7 mouse cellular contexts compared by ENCODE assay signal in the genomic region with DNA sequence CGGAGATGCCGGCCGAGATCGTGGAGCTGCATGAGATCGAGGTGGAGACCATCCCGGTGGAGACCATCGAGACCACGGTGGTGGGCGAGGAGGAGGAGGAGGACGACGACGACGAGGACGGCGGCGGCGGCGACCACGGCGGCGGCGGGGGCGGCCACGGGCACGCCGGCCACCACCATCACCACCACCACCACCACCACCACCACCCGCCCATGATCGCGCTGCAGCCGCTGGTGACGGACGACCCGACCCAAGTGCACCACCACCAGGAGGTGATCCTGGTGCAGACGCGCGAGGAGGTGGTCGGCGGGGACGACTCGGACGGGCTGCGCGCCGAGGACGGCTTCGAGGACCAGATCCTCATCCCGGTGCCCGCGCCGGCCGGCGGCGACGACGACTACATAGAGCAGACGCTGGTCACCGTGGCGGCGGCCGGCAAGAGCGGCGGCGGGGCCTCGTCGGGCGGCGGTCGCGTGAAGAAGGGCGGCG. TPM values are rescaled to one million over a fixed set of nuclear protein-coding genes. Genes with fewer than 3 reads are reported as not detected.
DNase-seq lines count a peak whose midpoint lies in the region; ATAC-seq and TF ChIP-seq lines count a peak whose summit lies in the region.

No protein-coding gene starts in this region.

- WGBS in bone marrow, adult 2 months: under 1% methylated on average over 67 of the region's 71 CpGs
- WGBS in forebrain, postnatal 0 days: 3% methylated on average over 69 of the region's 71 CpGs
- WGBS in intestine, embryonic 14.5 days: under 1% methylated on average over 51 of the region's 71 CpGs
- 3% methylated on average over 49 of the region's 71 CpGs for WGBS in limb, embryonic 14.5 days
- WGBS in neural tube, embryonic 11.5 days: under 1% methylated on average over 62 of the region's 71 CpGs

- peak overlapping the region; percentile 45 for H3K4me2 ChIP-seq in forebrain, postnatal 0 days (ENCODE audit: low read depth)
- H3K4me2 ChIP-seq in intestine, embryonic 14.5 days (ENCODE audit: low read length): peak overlapping the region; percentile 31
- peak overlapping the region; percentile 38 for H3K4me2 ChIP-seq in limb, embryonic 14.5 days (replicated peaks; ENCODE audit: low read depth, low read length, severe bottlenecking)
- peak overlapping the region; percentile 53 for H3K4me2 ChIP-seq in neural tube, embryonic 11.5 days (ENCODE audit: low read depth)

- peak overlapping the region; percentile 75 to 95 for H3K4me3 ChIP-seq in MEL (ENCODE audit: control insufficient read depth in 1 of 2, insufficient read depth in 1 of 2, low read depth in 2 of 2, low read length in 2 of 2)
- peak overlapping the region; percentile 99 for H3K4me3 ChIP-seq in bone marrow, adult 2 months (replicated peaks; ENCODE audit: control insufficient read depth, low read depth, low read length)
- peak overlapping the region; percentile 92 for H3K4me3 ChIP-seq in forebrain, postnatal 0 days (ENCODE audit: low read depth, low read length)
- H3K4me3 ChIP-seq in intestine, embryonic 14.5 days (ENCODE audit: low read depth, low read length): peak overlapping the region; percentile 99
- H3K4me3 ChIP-seq in limb, embryonic 14.5 days (replicated peaks; ENCODE audit: low read length): peak overlapping the region; percentile 99
- H3K4me3 ChIP-seq in neural tube, embryonic 11.5 days (ENCODE audit: low read depth, low read length): peak overlapping the region; percentile 91

- DNase-seq in MEL (ENCODE audit: low read depth, low spot score): no peak
- peak; percentile 4 for DNase-seq in forebrain, postnatal 0 days
- DNase-seq in intestine, embryonic 14.5 days (ENCODE audit: low spot score): peak; percentile 65
- no peak for DNase-seq in limb, embryonic 14.5 days (ENCODE audit: low spot score)
- peak; percentile 10 for DNase-seq in neural tube, embryonic 11.5 days (ENCODE audit: low spot score)
- peak; percentile 70 for DNase-seq in testis, postnatal 10 days (ENCODE audit: low spot score)

- no peak for TF ChIP-seq EP300 in MEL (IDR thresholded peaks at IDR 0.05; ENCODE audit: low read depth in 1 of 2, low read length in 2 of 2)

- H3K4me1 ChIP-seq in MEL (ENCODE audit: control insufficient read depth in 1 of 2, insufficient read depth in 2 of 2, low read length in 2 of 2): peaks cover 18 to 21% of the 10 kb centered on the region in 2 experiments
- H3K4me1 ChIP-seq in bone marrow, adult 2 months (ENCODE audit: control insufficient read depth, insufficient read depth, low read length): no peaks in the 10 kb centered on the region; the same call in 1 of the 2 replicates
- H3K4me1 ChIP-seq in forebrain, postnatal 0 days (ENCODE audit: insufficient read depth): peaks cover 12% of the 10 kb centered on the region; the same call in 1 of the 2 replicates
- peaks cover 18% of the 10 kb centered on the region for H3K4me1 ChIP-seq in intestine, embryonic 14.5 days (replicated peaks; ENCODE audit: control insufficient read depth, insufficient read depth, low read length)
- H3K4me1 ChIP-seq in limb, embryonic 14.5 days (ENCODE audit: control insufficient read depth, insufficient read depth, low read length): peaks cover 11% of the 10 kb centered on the region
- H3K4me1 ChIP-seq in neural tube, embryonic 11.5 days (ENCODE audit: control insufficient read depth, insufficient read depth, low read length): peaks cover 6% of the 10 kb centered on the region; the same call in 1 of the 2 replicates

- H3K27ac ChIP-seq in MEL (ENCODE audit: control insufficient read depth, low read depth, low read length): peak overlapping the region; percentile 98
- H3K27ac ChIP-seq in bone marrow, adult 2 months (ENCODE audit: control insufficient read depth, insufficient read depth, low read depth, low read length, poor library complexity): peak overlapping the region; percentile 100
- peak overlapping the region; percentile 98 for H3K27ac ChIP-seq in forebrain, postnatal 0 days (ENCODE audit: low read depth, low read length)
- H3K27ac ChIP-seq in intestine, embryonic 14.5 days (ENCODE audit: low read depth): peak overlapping the region; percentile 98
- peak overlapping the region; percentile 98 for H3K27ac ChIP-seq in limb, embryonic 14.5 days (replicated peaks; ENCODE audit: low read depth, low read length)
- H3K27ac ChIP-seq in neural tube, embryonic 11.5 days (ENCODE audit: low read depth, low read length): peak overlapping the region; percentile 96

- TF ChIP-seq POLR2A in MEL (IDR thresholded peaks at IDR 0.05; ENCODE audit: control insufficient read depth in 1 of 2, insufficient read depth in 1 of 2, low read depth in 1 of 2, low read length in 2 of 2, poor library complexity in 1 of 2): no peak
- TF ChIP-seq POLR2A in bone marrow, adult 2 months (IDR thresholded peaks at IDR 0.05; ENCODE audit: borderline replicate concordance, control insufficient read depth, low read depth, low read length): no peak
- no peak for TF ChIP-seq POLR2A in limb, embryonic 14.5 days (IDR thresholded peaks at IDR 0.05; ENCODE audit: borderline replicate concordance, extremely low read depth, insufficient read depth, insufficient read length)

- ATAC-seq in forebrain, postnatal 0 days: no peak
- ATAC-seq in intestine, embryonic 14.5 days (replicated peaks; ENCODE audit: low FRiP score, low TSS enrichment, low read depth): no peak
- no peak for ATAC-seq in limb, embryonic 14.5 days (ENCODE audit: low FRiP score, low read depth)
- no peak; the same call in 1 of the 2 replicates for ATAC-seq in neural tube, embryonic 11.5 days (ENCODE audit: insufficient read depth, low FRiP score, low TSS enrichment)

- no peak for TF ChIP-seq CTCF in MEL (IDR thresholded peaks at IDR 0.05 in 2 of 3, conservative IDR thresholded peaks at IDR 0.05 in 1 of 3; ENCODE audit: control insufficient read depth in 1 of 3, insufficient read depth in 1 of 3, low read depth in 2 of 3, low read length in 3 of 3, poor library complexity in 1 of 3, severe bottlenecking in 1 of 3)
- no peak for TF ChIP-seq CTCF in bone marrow, adult 2 months (IDR thresholded peaks at IDR 0.05; ENCODE audit: control insufficient read depth, insufficient read depth, low read length)
- peak; percentile 19; the same call in 1 of the 2 replicates for TF ChIP-seq CTCF in forebrain, postnatal 0 days (IDR thresholded peaks at IDR 0.05; ENCODE audit: low read depth)

- peaks cover 2 to 48% of the 10 kb centered on the region in 2 experiments for H3K36me3 ChIP-seq in MEL (ENCODE audit: control insufficient read depth in 1 of 2, insufficient read depth in 2 of 2, low read length in 2 of 2)
- no peaks in the 10 kb centered on the region for H3K36me3 ChIP-seq in forebrain, postnatal 0 days (ENCODE audit: insufficient read depth)
- no peaks in the 10 kb centered on the region for H3K36me3 ChIP-seq in intestine, embryonic 14.5 days (ENCODE audit: control insufficient read depth, insufficient read depth, low read length)
- H3K36me3 ChIP-seq in limb, embryonic 14.5 days (ENCODE audit: control insufficient read depth, insufficient read depth, low read length): no peaks in the 10 kb centered on the region
- H3K36me3 ChIP-seq in neural tube, embryonic 11.5 days (ENCODE audit: control insufficient read depth, insufficient read depth, low read length): no peaks in the 10 kb centered on the region

- no peaks in the 10 kb centered on the region for H3K9me3 ChIP-seq in MEL (replicated peaks; ENCODE audit: insufficient read depth, low read length)
- no peaks in the 10 kb centered on the region for H3K9me3 ChIP-seq in forebrain, postnatal 0 days (ENCODE audit: low read length)
- no peaks in the 10 kb centered on the region for H3K9me3 ChIP-seq in intestine, embryonic 14.5 days (ENCODE audit: control insufficient read depth, low read length)
- H3K9me3 ChIP-seq in limb, embryonic 14.5 days (ENCODE audit: control insufficient read depth, low read length): no peaks in the 10 kb centered on the region
- no peaks in the 10 kb centered on the region for H3K9me3 ChIP-seq in neural tube, embryonic 11.5 days (ENCODE audit: control insufficient read depth, low read length)

- H3K27me3 ChIP-seq in MEL (ENCODE audit: control insufficient read depth in 1 of 2, insufficient read depth in 2 of 2, low read length in 2 of 2): no peaks in the 10 kb centered on the region
- H3K27me3 ChIP-seq in forebrain, postnatal 0 days (ENCODE audit: insufficient read depth, low read length): no peaks in the 10 kb centered on the region
- no peaks in the 10 kb centered on the region for H3K27me3 ChIP-seq in intestine, embryonic 14.5 days (replicated peaks; ENCODE audit: control insufficient read depth, insufficient read depth, low read length)
- H3K27me3 ChIP-seq in limb, embryonic 14.5 days (ENCODE audit: control insufficient read depth, insufficient read depth, low read length): no peaks in the 10 kb centered on the region
- H3K27me3 ChIP-seq in neural tube, embryonic 11.5 days (ENCODE audit: control insufficient read depth, insufficient read depth, low read length): no peaks in the 10 kb centered on the region

- peaks cover 84% of the 10 kb centered on the region for H3K79me2 ChIP-seq in MEL (ENCODE audit: control insufficient read depth, insufficient read depth, low read length, poor library complexity)

- no peak for TF ChIP-seq RAD21 in MEL (IDR thresholded peaks at IDR 0.05; ENCODE audit: low read depth, low read length)

- peak overlapping the region; percentile 96 for H3K9ac ChIP-seq in MEL (ENCODE audit: control insufficient read depth, low read depth, low read length, poor library complexity, severe bottlenecking)
- H3K9ac ChIP-seq in forebrain, postnatal 0 days: peak overlapping the region; percentile 91
- peak overlapping the region; percentile 92 for H3K9ac ChIP-seq in intestine, embryonic 14.5 days (ENCODE audit: low read length)
- H3K9ac ChIP-seq in limb, embryonic 14.5 days (ENCODE audit: low read depth, low read length, severe bottlenecking): peak overlapping the region; percentile 90
- H3K9ac ChIP-seq in neural tube, embryonic 11.5 days (ENCODE audit: low read length): peak overlapping the region; percentile 90

RNA-seq across cellular contexts. Expression of a gene that starts 0.7 kb away (rescaled TPM):
- total RNA-seq in MEL (2012; rRNA removed): 34.9 and 37.1 TPM in 2 replicates
- polyA plus RNA-seq in MEL (2012; ENCODE audit: insufficient read depth in 1 of 2, insufficient read length in 2 of 2, low read depth in 1 of 2, low replicate concordance in 2 of 2, missing spikeins in 1 of 2): 10 to 100 TPM; 52.1 to 62.4 TPM
- 16.3 and 35.4 TPM in 2 replicates for polyA plus RNA-seq in bone marrow, adult 2 months (2011; ENCODE audit: insufficient read depth, insufficient read length, low replicate concordance, missing spikeins)
- 31.9 and 33.8 TPM in 2 replicates for total RNA-seq in forebrain, postnatal 0 days (2014; rRNA removed)
- 7.4 and 8.8 TPM in 2 replicates for polyA plus RNA-seq in forebrain, postnatal 0 days (2015; fragmentation: Nextera tagmentation; extraction: Ambion mirVana)
- polyA plus RNA-seq in intestine, embryonic 14.5 days (2014; fragmentation: Nextera tagmentation; extraction: Ambion mirVana): 18.4 and 20.5 TPM in 2 replicates
- 32.2 and 35.4 TPM in 2 replicates for polyA plus RNA-seq in limb, embryonic 14.5 days (2012; rRNA removed)
- polyA plus RNA-seq in limb, embryonic 14.5 days (2014; fragmentation: Nextera tagmentation; extraction: Ambion mirVana): 22.2 and 24.0 TPM in 2 replicates
- 17.6 and 18.7 TPM in 2 replicates for polyA plus RNA-seq in neural tube, embryonic 11.5 days (2014; fragmentation: Nextera tagmentation; extraction: Ambion mirVana)

RNA-seq across cellular contexts. Expression of a gene that starts 42.2 kb away (rescaled TPM):
- total RNA-seq in MEL (2012; rRNA removed): 2.6 and 3.3 TPM in 2 replicates
- polyA plus RNA-seq in MEL (2012; ENCODE audit: insufficient read depth in 1 of 2, insufficient read length in 2 of 2, low read depth in 1 of 2, low replicate concordance in 2 of 2, missing spikeins in 1 of 2): 1 to 10 TPM in 1 of 2 experiments, not detected in 1; 3.0 TPM
- polyA plus RNA-seq in bone marrow, adult 2 months (2011; ENCODE audit: insufficient read depth, insufficient read length, low replicate concordance, missing spikeins): 1.1 and 2.5 TPM in 2 replicates
- 17.4 and 19.5 TPM in 2 replicates for total RNA-seq in forebrain, postnatal 0 days (2014; rRNA removed)
- polyA plus RNA-seq in forebrain, postnatal 0 days (2015; fragmentation: Nextera tagmentation; extraction: Ambion mirVana): 18.7 and 21.4 TPM in 2 replicates
- 6.0 and 7.1 TPM in 2 replicates for polyA plus RNA-seq in intestine, embryonic 14.5 days (2014; fragmentation: Nextera tagmentation; extraction: Ambion mirVana)
- polyA plus RNA-seq in limb, embryonic 14.5 days (2012; rRNA removed): 9.8 and 14.5 TPM in 2 replicates
- 10.9 and 12.6 TPM in 2 replicates for polyA plus RNA-seq in limb, embryonic 14.5 days (2014; fragmentation: Nextera tagmentation; extraction: Ambion mirVana)
- 12.9 and 13.7 TPM in 2 replicates for polyA plus RNA-seq in neural tube, embryonic 11.5 days (2014; fragmentation: Nextera tagmentation; extraction: Ambion mirVana)

RNA-seq across cellular contexts. Expression of a gene that starts 42.3 kb away (rescaled TPM):
- total RNA-seq in MEL (2012; rRNA removed): 10.3 and 15.6 TPM in 2 replicates
- 10 to 100 TPM in 1 of 2 experiments, not detected in 1; 17.9 TPM for polyA plus RNA-seq in MEL (2012; ENCODE audit: insufficient read depth in 1 of 2, insufficient read length in 2 of 2, low read depth in 1 of 2, low replicate concordance in 2 of 2, missing spikeins in 1 of 2)
- 2.7 and 7.1 TPM in 2 replicates for polyA plus RNA-seq in bone marrow, adult 2 months (2011; ENCODE audit: insufficient read depth, insufficient read length, low replicate concordance, missing spikeins)
- 10.9 and 14.2 TPM in 2 replicates for total RNA-seq in forebrain, postnatal 0 days (2014; rRNA removed)
- 11.9 and 12.3 TPM in 2 replicates for polyA plus RNA-seq in forebrain, postnatal 0 days (2015; fragmentation: Nextera tagmentation; extraction: Ambion mirVana)
- 11.0 and 12.4 TPM in 2 replicates for polyA plus RNA-seq in intestine, embryonic 14.5 days (2014; fragmentation: Nextera tagmentation; extraction: Ambion mirVana)
- 24.2 and 41.5 TPM in 2 replicates for polyA plus RNA-seq in limb, embryonic 14.5 days (2012; rRNA removed)
- polyA plus RNA-seq in limb, embryonic 14.5 days (2014; fragmentation: Nextera tagmentation; extraction: Ambion mirVana): 13.9 and 19.1 TPM in 2 replicates
- 10.5 and 13.2 TPM in 2 replicates for polyA plus RNA-seq in neural tube, embryonic 11.5 days (2014; fragmentation: Nextera tagmentation; extraction: Ambion mirVana)

Comparison
In these comparisons a context has a peak if more than half of its experiments do, and no peak if none do; other contexts are left out.
1. DNase-seq: peak in forebrain, postnatal 0 days (single experiment), intestine, embryonic 14.5 days (single experiment), neural tube, embryonic 11.5 days (single experiment) and testis, postnatal 10 days (single experiment); none in MEL (single experiment) and limb, embryonic 14.5 days (single experiment).
2. Peak in every context shown above with its lines, with median percentiles within 50 percentile points of each other: H3K27ac ChIP-seq, H3K4me3 ChIP-seq, H3K9ac ChIP-seq and H3K4me2 ChIP-seq.